Mouse (Mus musculus): ENCODE measurements at regions not wholly inside any gene's neighbourhood (a gene's known extent, or its start where the extent isn't known, plus 50 kb on each side); places are given as distances from the start of the nearest gene placed in this dataset.

DNA sequence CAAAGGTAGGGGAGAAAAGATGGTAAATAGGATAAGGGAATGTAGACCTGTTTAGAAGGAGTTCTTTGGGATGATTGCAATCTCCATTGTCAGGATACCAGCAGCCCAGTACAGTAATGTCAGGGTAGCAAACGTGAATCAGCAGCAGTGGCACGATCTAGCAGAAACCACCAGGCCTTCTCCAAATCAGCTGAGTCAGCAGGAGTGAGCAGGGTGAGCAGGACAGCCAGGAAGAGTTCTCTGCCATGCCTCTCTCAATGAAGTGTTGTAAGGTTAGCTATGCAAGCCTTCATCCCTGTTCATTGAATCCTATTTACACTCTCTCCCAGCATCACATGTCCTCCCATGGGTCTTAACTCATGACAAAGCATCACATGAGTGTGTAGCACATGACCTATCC, 135.5 kb downstream of the Atp23 start:
- 86% methylated on average over 2 of the region's 2 CpGs for WGBS
- Histone ChIP-seq H3K9me3 (replicated peaks; ENCODE audit: control insufficient read depth, low read length) (no peaks in the 10 kb centered on the region), H3K27me3 (ENCODE audit: control insufficient read depth, insufficient read depth, low read length) (no peaks in the 10 kb centered on the region), H3K36me3 (replicated peaks; ENCODE audit: control insufficient read depth, insufficient read depth, low read depth, low read length) (no peaks in the 10 kb centered on the region), H3K4me2 (ENCODE audit: low read depth, low read length) (no peak overlapping the region), H3K4me1 (ENCODE audit: control insufficient read depth, insufficient read depth, low read length) (no peaks in the 10 kb centered on the region), H3K27ac (replicated peaks; ENCODE audit: low read depth, low read length) (no peak overlapping the region), H3K4me3 (ENCODE audit: low read depth, low read length) (no peak overlapping the region), H3K9ac (replicated peaks; ENCODE audit: low read length) (no peak overlapping the region)
- no peak for DNase-seq (ENCODE audit: low spot score)
- no peak for ATAC-seq (replicated peaks; ENCODE audit: insufficient number of reproducible peaks, low FRiP score, low TSS enrichment, low read depth)

DNA sequence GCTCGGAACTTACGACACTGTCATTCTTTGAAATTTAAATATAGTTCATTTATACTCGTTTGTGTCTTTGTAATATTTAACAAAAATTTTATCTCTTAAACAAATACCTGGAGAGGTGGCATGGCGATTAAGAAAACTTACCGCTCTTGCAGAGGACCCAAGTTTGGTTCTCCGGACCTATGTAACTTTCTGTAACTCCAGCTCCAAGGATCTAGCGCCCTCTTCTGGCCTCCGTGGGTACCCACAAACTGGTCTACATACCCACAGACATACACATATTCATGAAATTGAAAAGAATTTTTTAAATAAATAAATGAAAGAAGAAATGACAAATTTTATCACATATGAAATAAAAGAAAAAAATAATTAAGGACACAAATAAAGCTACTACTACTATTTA, 136.4 kb downstream of the Atp23 start:
- no peaks in the 10 kb centered on the region for H3K27me3 ChIP-seq (ENCODE audit: control insufficient read depth, insufficient read depth, low read length)
- H3K9me3 ChIP-seq (replicated peaks; ENCODE audit: control insufficient read depth, low read length), result no peaks in the 10 kb centered on the region
- H3K9ac ChIP-seq (replicated peaks; ENCODE audit: low read length), result no peak overlapping the region
- no peaks in the 10 kb centered on the region for H3K36me3 ChIP-seq (replicated peaks; ENCODE audit: control insufficient read depth, insufficient read depth, low read depth, low read length)
- H3K4me3 ChIP-seq (ENCODE audit: low read depth, low read length), result no peak overlapping the region
- no peak for ATAC-seq (replicated peaks; ENCODE audit: insufficient number of reproducible peaks, low FRiP score, low TSS enrichment, low read depth)
- no peak for DNase-seq (ENCODE audit: low spot score)
- H3K27ac ChIP-seq (replicated peaks; ENCODE audit: low read depth, low read length), result no peak overlapping the region
- no peaks in the 10 kb centered on the region for H3K4me1 ChIP-seq (ENCODE audit: control insufficient read depth, insufficient read depth, low read length)
- H3K4me2 ChIP-seq (ENCODE audit: low read depth, low read length), result no peak overlapping the region
- WGBS, result 70% methylated on average over 8 of the region's 8 CpGs

DNA sequence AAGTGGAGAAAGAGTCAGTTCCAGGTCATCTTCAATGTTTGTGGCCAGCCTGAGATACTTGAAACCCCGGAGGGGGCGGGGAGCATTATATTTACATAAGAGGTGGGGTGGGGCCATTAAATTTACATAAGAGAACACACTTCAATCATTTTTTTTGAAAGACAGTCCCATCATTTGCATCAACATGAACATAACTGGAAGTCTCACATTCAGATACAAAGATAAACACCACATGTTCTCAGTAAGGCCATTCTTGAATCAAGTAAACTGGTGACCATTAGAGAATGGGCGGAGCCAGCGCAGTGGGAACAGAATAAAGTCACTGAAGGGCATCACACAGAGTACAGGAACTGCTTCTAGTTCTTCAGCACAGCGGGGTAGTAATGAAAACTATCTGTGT, 137.2 kb downstream of the Atp23 start:
- ATAC-seq (replicated peaks; ENCODE audit: insufficient number of reproducible peaks, low FRiP score, low TSS enrichment, low read depth) (no peak), DNase-seq (ENCODE audit: low spot score) (no peak)
- Histone ChIP-seq H3K27me3 (ENCODE audit: control insufficient read depth, insufficient read depth, low read length) (no peaks in the 10 kb centered on the region), H3K27ac (replicated peaks; ENCODE audit: low read depth, low read length) (no peak overlapping the region), H3K9ac (replicated peaks; ENCODE audit: low read length) (no peak overlapping the region), H3K4me2 (ENCODE audit: low read depth, low read length) (no peak overlapping the region), H3K4me3 (ENCODE audit: low read depth, low read length) (no peak overlapping the region), H3K9me3 (replicated peaks; ENCODE audit: control insufficient read depth, low read length) (no peaks in the 10 kb centered on the region), H3K4me1 (ENCODE audit: control insufficient read depth, insufficient read depth, low read length) (no peaks in the 10 kb centered on the region), H3K36me3 (replicated peaks; ENCODE audit: control insufficient read depth, insufficient read depth, low read depth, low read length) (no peaks in the 10 kb centered on the region)
- 78% methylated on average over 5 of the region's 5 CpGs for WGBS

DNA sequence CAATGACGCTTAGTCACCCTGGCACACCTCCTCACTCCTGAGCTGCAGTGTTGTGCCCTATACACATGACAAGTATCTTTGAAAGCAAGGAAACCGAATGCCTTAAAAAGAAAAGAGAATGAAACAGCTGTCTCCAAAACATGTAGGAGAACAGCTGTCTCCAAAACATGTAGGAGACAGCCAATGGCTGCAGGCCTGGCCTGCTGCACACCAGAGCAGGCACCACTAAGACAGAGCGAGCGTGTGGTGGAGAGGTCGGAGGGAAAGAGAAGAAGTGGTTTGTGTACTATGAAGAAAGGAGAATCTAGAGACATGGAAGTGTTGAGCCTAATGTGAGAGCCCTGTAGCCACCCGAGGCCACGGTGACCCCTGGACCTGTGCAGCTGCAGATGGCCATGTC, 142.5 kb downstream of the Atp23 start:
- Histone ChIP-seq H3K27ac (replicated peaks; ENCODE audit: low read depth, low read length) (no peak overlapping the region), H3K4me1 (ENCODE audit: control insufficient read depth, insufficient read depth, low read length) (no peaks in the 10 kb centered on the region), H3K36me3 (replicated peaks; ENCODE audit: control insufficient read depth, insufficient read depth, low read depth, low read length) (no peaks in the 10 kb centered on the region), H3K4me3 (ENCODE audit: low read depth, low read length) (no peak overlapping the region), H3K9me3 (replicated peaks; ENCODE audit: control insufficient read depth, low read length) (no peaks in the 10 kb centered on the region), H3K27me3 (ENCODE audit: control insufficient read depth, insufficient read depth, low read length) (no peaks in the 10 kb centered on the region), H3K9ac (replicated peaks; ENCODE audit: low read length) (no peak overlapping the region), H3K4me2 (ENCODE audit: low read depth, low read length) (no peak overlapping the region)
- WGBS, result 90% methylated on average over 7 of the region's 7 CpGs
- ATAC-seq (replicated peaks; ENCODE audit: insufficient number of reproducible peaks, low FRiP score, low TSS enrichment, low read depth), result no peak
- no peak for DNase-seq (ENCODE audit: low spot score)

DNA sequence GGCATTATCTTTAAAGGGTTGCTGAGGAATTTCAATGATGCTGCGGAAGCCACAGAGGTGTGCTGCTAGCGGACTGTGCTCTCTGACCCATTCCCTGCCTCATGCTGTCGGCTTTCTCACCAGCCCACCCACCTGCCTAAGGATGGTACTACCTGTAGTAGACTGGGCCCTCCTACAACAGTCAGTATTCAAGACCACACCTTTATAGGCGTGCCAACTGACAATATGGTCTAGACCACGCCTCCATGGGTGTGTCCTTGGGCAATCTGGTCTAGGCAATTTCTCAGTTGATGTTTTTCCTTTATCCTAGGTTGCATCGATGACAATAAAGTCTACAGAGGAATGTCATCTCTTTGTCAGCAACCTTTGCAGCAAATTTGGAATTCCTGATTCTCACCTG, 148.0 kb downstream of the Atp23 start:
- no peaks in the 10 kb centered on the region for H3K9me3 ChIP-seq (replicated peaks; ENCODE audit: control insufficient read depth, low read length)
- H3K9ac ChIP-seq (replicated peaks; ENCODE audit: low read length), result no peak overlapping the region
- H3K27me3 ChIP-seq (ENCODE audit: control insufficient read depth, insufficient read depth, low read length), result no peaks in the 10 kb centered on the region
- H3K4me2 ChIP-seq (ENCODE audit: low read depth, low read length), result no peak overlapping the region
- no peak overlapping the region for H3K4me3 ChIP-seq (ENCODE audit: low read depth, low read length)
- no peak overlapping the region for H3K27ac ChIP-seq (replicated peaks; ENCODE audit: low read depth, low read length)
- WGBS, result 79% methylated on average over 6 of the region's 6 CpGs
- ATAC-seq (replicated peaks; ENCODE audit: insufficient number of reproducible peaks, low FRiP score, low TSS enrichment, low read depth) (no peak), DNase-seq (ENCODE audit: low spot score) (no peak)
- H3K4me1 ChIP-seq (ENCODE audit: control insufficient read depth, insufficient read depth, low read length), result no peaks in the 10 kb centered on the region
- H3K36me3 ChIP-seq (replicated peaks; ENCODE audit: control insufficient read depth, insufficient read depth, low read depth, low read length), result no peaks in the 10 kb centered on the region

DNA sequence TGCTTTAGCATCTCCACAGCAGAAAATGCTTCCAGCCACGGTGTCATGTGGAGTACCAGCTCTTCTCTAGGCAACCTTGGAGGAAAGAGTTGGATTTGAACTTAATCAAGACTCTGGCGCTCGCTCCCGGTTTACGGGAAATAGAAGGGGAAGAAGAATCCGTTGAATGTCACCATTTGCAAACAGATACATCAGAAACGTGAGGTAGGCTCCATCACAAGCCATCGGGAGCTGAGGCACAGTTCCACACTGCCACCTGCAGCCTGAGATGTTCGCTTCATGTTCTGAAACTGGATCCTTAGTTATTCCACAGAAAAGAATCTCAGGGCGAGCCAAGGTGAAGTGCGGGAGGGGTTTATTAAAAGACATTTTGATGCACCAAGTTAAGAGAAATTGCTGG, 148.5 kb downstream of the Atp23 start:
- Histone ChIP-seq H3K36me3 (replicated peaks; ENCODE audit: control insufficient read depth, insufficient read depth, low read depth, low read length) (no peaks in the 10 kb centered on the region), H3K4me1 (ENCODE audit: control insufficient read depth, insufficient read depth, low read length) (no peaks in the 10 kb centered on the region), H3K9ac (replicated peaks; ENCODE audit: low read length) (no peak overlapping the region), H3K4me2 (ENCODE audit: low read depth, low read length) (no peak overlapping the region), H3K27me3 (ENCODE audit: control insufficient read depth, insufficient read depth, low read length) (no peaks in the 10 kb centered on the region), H3K4me3 (ENCODE audit: low read depth, low read length) (no peak overlapping the region), H3K9me3 (replicated peaks; ENCODE audit: control insufficient read depth, low read length) (no peaks in the 10 kb centered on the region), H3K27ac (replicated peaks; ENCODE audit: low read depth, low read length) (no peak overlapping the region)
- no peak for ATAC-seq (replicated peaks; ENCODE audit: insufficient number of reproducible peaks, low FRiP score, low TSS enrichment, low read depth)
- 61% methylated on average over 11 of the region's 11 CpGs for WGBS
- peak; percentile 39 for DNase-seq (ENCODE audit: low spot score)

DNA sequence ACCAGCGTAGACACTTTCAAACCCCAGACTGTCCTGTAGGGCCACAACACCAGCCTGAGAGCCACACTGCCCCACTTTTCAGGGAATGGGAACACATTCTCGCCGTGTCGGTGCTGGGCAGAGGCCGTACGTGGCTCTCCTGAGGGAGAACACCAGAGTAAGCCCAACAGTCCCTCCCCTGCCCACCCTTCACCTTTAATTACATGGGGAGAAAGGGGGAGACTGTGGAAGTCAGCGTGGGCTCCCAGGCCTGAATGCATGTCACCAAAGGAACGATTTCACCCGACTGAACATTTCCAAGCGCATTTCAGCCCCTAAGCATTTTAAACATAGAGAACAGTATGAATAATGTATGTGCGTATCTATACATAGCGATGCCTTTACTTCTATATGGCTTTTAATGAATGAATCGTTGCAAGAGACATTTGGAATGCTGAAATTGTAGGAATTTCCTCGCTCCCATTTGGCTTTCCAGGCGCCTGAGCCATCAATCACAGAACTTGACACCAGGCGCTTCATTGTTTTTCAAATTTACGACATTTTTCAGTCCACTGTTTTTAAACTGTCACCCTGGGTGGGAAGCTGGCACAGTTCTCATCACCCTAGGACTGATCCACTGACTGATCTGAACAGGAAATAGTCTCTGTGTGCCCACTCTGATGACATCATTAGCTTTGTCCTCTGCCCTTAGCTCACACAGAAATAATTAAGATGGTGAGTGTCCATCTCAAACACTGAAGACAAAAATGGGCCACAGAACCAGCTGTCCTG, 152.3 kb downstream of the Atp23 start:
- Histone ChIP-seq H3K4me3 (ENCODE audit: low read depth, low read length) (no peak overlapping the region), H3K27ac (replicated peaks; ENCODE audit: low read depth, low read length) (no peak overlapping the region), H3K4me2 (ENCODE audit: low read depth, low read length) (no peak overlapping the region), H3K4me1 (ENCODE audit: control insufficient read depth, insufficient read depth, low read length) (no peaks in the 10 kb centered on the region), H3K36me3 (replicated peaks; ENCODE audit: control insufficient read depth, insufficient read depth, low read depth, low read length) (no peaks in the 10 kb centered on the region), H3K9ac (replicated peaks; ENCODE audit: low read length) (no peak overlapping the region), H3K9me3 (replicated peaks; ENCODE audit: control insufficient read depth, low read length) (no peaks in the 10 kb centered on the region), H3K27me3 (ENCODE audit: control insufficient read depth, insufficient read depth, low read length) (no peaks in the 10 kb centered on the region)
- no peak for DNase-seq (ENCODE audit: low spot score)
- no peak for ATAC-seq (replicated peaks; ENCODE audit: insufficient number of reproducible peaks, low FRiP score, low TSS enrichment, low read depth)
- WGBS, result 68% methylated on average over 17 of the region's 17 CpGs

DNA sequence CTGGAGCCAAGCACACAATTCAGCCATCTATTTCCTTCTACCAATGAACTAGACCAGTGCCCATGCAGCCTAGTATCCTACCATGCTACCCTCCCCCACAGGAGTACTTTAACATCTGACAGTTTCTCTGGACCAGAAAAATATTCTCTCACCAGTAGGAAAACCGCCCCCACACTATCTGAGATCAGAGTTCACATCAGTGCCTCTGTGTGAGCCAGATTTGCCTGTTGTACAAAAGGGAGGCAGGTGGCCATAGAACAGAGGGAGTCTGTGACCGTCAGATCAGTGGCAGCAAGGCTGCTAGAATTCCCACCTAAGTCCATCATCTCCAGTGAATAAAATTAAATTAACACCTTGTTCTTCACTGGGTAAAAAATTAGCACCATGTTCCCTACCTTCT, 166.5 kb downstream of the Atp23 start:
- no peak for ATAC-seq (replicated peaks; ENCODE audit: insufficient number of reproducible peaks, low FRiP score, low TSS enrichment, low read depth)
- no peaks in the 10 kb centered on the region for H3K4me1 ChIP-seq (ENCODE audit: control insufficient read depth, insufficient read depth, low read length)
- DNase-seq (ENCODE audit: low spot score), result no peak
- H3K36me3 ChIP-seq (replicated peaks; ENCODE audit: control insufficient read depth, insufficient read depth, low read depth, low read length), result no peaks in the 10 kb centered on the region
- no peaks in the 10 kb centered on the region for H3K9me3 ChIP-seq (replicated peaks; ENCODE audit: control insufficient read depth, low read length)
- H3K27me3 ChIP-seq (ENCODE audit: control insufficient read depth, insufficient read depth, low read length), result no peaks in the 10 kb centered on the region
- H3K4me2 ChIP-seq (ENCODE audit: low read depth, low read length), result no peak overlapping the region
- 65% methylated on average over 2 of the region's 2 CpGs for WGBS
- H3K27ac ChIP-seq (replicated peaks; ENCODE audit: low read depth, low read length), result no peak overlapping the region
- H3K4me3 ChIP-seq (ENCODE audit: low read depth, low read length), result no peak overlapping the region
- H3K9ac ChIP-seq (replicated peaks; ENCODE audit: low read length), result no peak overlapping the region

Data from embryonic facial prominence, embryonic 11.5 days (tissue).